Mouse (Mus musculus): ENCODE results near the gene Mapk6.

Gene Mapk6

GRCm38 (mm10) chr9:75424358-75425150 lies 14.7 kb upstream of the Mapk6 start:
- no peak for DNase-seq

GRCm38 (mm10) chr9:75423683-75424082 lies 13.9 kb upstream of the Mapk6 start:
- DNase-seq: no peak

GRCm38 (mm10) chr9:75422251-75422691 lies 12.5 kb upstream of the Mapk6 start:
- no peak for DNase-seq

- peak; percentile 39 for DNase-seq
Measured at GRCm38 (mm10) chr9:75414204-75414603, 4.4 kb upstream of the Mapk6 start.

- no peak for DNase-seq
Measured at GRCm38 (mm10) chr9:75413206-75413605, 3.4 kb upstream of the Mapk6 start.

GRCm38 (mm10) chr9:75411584-75411983 lies 1.8 kb upstream of the Mapk6 start:
- no peak for DNase-seq

- no peak for DNase-seq
Measured at GRCm38 (mm10) chr9:75410868-75411487, 1.2 kb upstream of the Mapk6 start.

- DNase-seq: peak; percentile 77
Measured at GRCm38 (mm10) chr9:75409031-75409851, 564 bp downstream of the Mapk6 start.

- DNase-seq: no peak
Measured at GRCm38 (mm10) chr9:75408204-75408826, 1.5 kb downstream of the Mapk6 start.

GRCm38 (mm10) chr9:75407803-75408202 lies 2.0 kb downstream of the Mapk6 start:
- peak; percentile 46 for DNase-seq

- no peak for DNase-seq
Measured at GRCm38 (mm10) chr9:75406121-75406520, 3.7 kb downstream of the Mapk6 start.

GRCm38 (mm10) chr9:75403520-75403919 lies 6.3 kb downstream of the Mapk6 start:
- DNase-seq: no peak

- peak; percentile 18 for DNase-seq
Measured at GRCm38 (mm10) chr9:75401593-75402504, 8.0 kb downstream of the Mapk6 start.

- no peak for DNase-seq
Measured at GRCm38 (mm10) chr9:75400639-75401038, 9.2 kb downstream of the Mapk6 start.

GRCm38 (mm10) chr9:75399069-75399468 lies 10.7 kb downstream of the Mapk6 start:
- DNase-seq: no peak

GRCm38 (mm10) chr9:75395971-75396370 lies 13.8 kb downstream of the Mapk6 start:
- DNase-seq: no peak

GRCm38 (mm10) chr9:75393251-75393650 lies 16.6 kb downstream of the Mapk6 start:
- no peak for DNase-seq

GRCm38 (mm10) chr9:75385218-75385974 lies 24.4 kb downstream of the Mapk6 start:
- no peak for DNase-seq

- DNase-seq: no peak
Measured at GRCm38 (mm10) chr9:75384337-75384962, 25.4 kb downstream of the Mapk6 start.

GRCm38 (mm10) chr9:75383785-75384184 lies 26.0 kb downstream of the Mapk6 start:
- DNase-seq: no peak

GRCm38 (mm10) chr9:75382825-75383224 lies 27.0 kb downstream of the Mapk6 start:
- no peak for DNase-seq

Measured in lung, postnatal 14 days (tissue).